Mouse (Mus musculus): ENCODE results near the gene Gm20696.

DNA sequence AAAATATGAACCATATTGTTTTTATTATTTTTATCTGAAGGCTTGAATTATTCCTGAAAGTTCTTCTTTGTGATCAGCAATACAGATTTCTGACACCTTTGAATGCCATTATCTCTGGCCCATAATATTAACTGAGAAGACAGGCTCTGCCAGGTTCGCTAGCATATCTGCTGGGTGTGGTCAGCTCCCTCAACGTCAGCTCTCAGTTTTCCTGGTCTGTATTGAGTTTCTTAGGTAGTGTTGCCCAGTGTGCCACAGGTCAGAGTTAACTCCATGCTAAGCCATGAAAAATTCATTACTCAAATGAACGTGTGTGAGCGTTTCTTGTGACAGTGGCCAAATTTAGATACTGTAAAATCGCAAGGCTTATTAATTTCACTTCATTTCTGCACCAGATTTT is 170.5 kb downstream of the Gm20696 start:
- TF ChIP-seq POLR2A (IDR thresholded peaks at IDR 0.05; ENCODE audit: borderline replicate concordance, extremely low read depth, insufficient read depth, insufficient read length, poor library complexity, severe bottlenecking) (no peak), CTCF (IDR thresholded peaks at IDR 0.05; ENCODE audit: borderline replicate concordance, extremely low read depth, insufficient read depth, insufficient read length) (no peak)

All from brain, embryonic 14.5 days (tissue).